Mouse (Mus musculus) retina, embryonic 14.5 days (tissue): ENCODE measurements around the gene Ano8.
A peak's percentile ranks its signal among the peaks of the same experiment; 100 is the strongest.

Source experiments
- DNase-seq: peaks from one replicate; pipeline ENCODE4 v3.0.0-alpha.2; 2015; ENCODE audit warnings: low spot score

The Ano8 gene

GRCm38 (mm10) chr8:71498816-71499690, 13.3 kb upstream of the Ano8 start:
- DNase-seq = no peak

DNA sequence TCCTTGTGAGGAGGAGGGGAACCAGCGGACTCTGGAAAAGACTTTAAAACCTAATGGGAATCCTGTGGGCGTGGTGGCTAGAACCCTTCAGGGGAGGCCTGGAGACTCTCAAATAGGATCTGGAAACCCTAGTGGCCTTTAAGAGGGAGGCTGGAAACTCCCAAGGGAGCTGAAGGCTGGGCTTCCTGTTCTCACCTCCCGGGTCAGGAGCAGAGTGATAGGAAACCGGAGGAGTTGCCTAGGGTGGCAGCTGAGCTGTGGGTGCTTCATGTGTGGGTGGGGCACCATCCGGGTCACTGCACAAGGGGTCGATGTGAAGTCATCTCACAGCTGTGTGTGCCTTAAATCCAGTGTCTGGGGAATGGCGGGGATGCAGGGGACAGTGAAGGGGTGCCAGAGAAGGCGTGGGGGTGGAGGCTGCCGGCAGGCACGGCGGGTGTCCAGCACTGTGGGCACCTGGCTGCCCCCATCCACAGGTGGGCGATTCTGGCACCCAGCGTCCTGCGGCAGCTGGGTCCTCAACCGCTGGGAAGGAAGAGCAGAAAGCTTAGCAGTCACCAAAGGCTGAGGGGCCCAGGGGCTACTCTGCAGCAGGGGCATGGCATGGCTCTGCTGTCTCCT, 12.2 kb upstream of the Ano8 start:
- DNase-seq = no peak

DNA sequence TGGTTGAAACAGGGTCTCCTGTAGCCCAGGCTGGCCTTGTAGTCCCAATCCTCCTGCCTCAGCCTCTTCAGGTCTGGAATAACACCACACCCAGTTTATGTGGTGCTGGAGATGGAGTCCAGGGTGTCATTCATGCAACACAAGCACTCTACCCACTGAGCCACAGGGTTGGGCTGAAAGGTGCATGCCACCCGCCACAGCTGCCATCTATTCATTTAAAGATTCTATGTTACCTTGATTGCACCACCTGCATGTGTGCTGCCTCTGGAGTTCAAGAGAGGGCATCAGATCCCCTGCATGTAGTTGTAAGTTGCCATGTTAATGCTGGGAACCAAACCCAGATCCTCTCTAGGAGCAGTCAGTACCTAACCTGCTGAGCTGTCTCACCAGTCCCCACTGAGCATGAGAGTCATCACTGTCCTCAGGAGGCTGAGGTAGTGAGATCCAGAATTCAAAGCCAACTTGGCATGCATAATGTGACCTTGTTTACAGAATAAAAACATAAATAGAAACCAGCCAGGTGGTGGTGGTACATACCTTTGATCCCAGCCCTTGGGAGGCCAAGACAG, 11.4 kb upstream of the Ano8 start:
- no peak for DNase-seq

GRCm38 (mm10) chr8:71496481-71496880, 10.7 kb upstream of the Ano8 start:
- no peak for DNase-seq

GRCm38 (mm10) chr8:71495811-71496210, 10.0 kb upstream of the Ano8 start:
- DNase-seq = no peak

DNA sequence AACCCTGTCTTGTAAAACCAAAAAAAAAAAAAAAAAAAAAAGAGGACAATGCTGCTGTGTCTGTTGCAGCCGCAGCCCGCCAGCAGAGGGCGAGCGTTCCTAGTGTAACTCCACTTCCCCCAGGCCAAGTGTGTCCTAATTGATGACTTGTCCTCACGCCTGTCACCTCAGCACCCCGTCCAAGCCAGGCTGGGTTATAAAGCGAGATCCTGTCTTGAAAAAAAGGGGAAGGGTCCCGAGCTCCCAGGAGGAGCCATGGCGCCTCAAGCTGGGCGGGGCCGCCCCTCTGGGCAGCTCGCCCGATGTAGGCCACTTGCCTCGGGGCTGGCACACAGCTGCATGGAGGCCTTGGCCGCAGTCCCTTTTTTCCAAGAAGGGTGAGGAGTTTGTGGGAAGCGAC, 9.3 kb upstream of the Ano8 start:
- peak; percentile 90 for DNase-seq

DNA sequence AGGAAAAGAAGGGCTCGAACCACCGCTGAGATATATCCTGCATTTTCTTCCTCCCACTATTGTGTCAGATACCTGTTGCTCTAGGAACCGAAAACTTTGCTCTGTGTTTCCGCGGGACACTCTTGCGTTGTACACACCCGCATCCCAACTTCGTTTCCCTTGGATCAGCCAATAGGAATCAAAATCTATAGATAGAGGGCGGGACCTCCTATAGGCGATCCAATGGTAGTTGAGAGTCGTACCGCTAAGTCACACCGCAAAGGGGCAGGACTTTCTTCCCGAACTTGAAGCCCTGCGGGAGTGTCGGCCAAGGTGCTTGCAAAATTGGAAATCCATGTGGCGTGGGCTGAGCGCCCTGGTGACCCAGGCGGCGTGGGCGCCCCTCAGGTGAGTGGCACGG, 2.7 kb upstream of the Ano8 start:
- peak; percentile 96 for DNase-seq

DNA sequence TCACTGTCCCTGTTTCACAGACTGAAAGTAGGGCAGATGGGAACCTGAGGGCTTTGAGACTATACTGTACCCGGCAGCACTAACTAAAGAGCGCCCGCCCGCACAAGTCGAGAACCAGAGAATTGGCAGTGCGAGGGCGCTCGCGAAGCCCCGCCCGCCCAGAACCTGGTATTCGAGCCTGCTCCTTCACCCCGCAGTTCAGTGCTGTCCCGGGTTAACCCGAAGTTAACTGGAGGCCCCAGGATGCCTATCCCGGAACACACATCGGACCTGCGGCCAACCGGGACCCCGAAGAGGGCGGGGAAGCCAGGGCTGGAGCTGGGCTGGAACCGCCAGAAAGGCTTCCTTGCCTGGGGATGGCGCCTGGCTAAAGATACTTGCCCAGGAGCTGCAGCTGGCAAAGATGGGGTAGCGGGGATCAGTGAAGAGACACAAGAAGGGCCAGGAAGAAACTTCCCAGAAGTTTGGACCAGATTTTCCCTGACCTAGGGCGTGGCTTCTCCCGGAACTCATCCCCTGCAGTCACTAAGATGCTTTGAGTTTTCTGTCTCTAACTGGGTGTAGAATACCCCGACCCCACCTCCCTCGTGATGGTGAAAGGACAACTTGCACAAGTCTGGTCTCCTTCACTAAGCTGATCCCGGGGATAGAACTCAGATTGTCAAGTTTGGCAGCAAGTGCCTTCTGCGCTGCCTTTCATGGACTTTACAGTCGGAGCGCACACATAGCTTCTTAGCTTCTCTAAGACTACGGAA, 2.1 kb upstream of the Ano8 start, which contains the start of gene Gtpbp3:
Gtpbp3 (plus strand) TSS at position 413 of the 755 bp plus-strand sequence.
- DNase-seq = peak; percentile 79

DNA sequence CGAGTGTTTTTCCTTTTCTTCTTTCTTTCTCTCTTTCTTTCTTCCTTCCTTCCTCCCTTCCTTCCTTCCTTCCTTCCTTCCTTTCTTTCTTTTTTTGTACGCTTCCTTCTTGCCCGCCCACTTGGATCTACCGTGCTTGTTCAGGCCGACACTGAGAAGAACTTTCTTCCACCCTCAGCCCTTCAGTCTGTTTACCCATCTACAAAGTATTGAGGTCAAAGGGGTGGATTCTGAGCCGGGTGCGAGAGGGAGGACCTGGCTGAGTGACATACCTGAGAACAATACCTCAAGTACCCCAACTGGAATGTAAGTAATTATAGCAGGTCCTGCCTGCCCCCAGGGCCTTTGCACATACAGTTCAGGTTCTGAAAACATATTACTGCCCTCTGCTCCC, 370 bp upstream of the Ano8 start:
- no peak for DNase-seq

DNA sequence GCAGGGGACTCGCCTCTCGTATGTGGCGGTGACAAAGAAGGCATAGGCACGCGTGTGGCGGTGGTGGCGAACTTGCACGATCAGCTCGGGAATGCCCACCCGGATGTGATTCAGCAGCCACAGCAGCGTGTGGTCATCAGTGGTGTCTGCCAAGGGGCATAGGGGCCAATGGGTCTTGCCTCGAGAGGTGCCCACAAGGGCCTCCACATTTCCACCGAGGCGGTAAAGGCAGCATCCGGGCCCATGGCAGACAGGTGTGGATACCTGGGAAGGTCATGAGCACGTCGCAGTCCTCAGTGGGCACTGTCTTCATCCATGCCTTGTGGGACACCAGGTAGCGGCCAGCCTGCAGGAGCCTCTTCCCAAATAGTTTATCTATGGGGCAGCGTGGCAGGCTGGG, 1.0 kb downstream of the Ano8 start:
- no peak for DNase-seq

- DNase-seq = no peak
These were observed 1.8 kb downstream of the Ano8 start for GRCm38 (mm10) chr8:71483932-71484331.

GRCm38 (mm10) chr8:71478943-71479342, 6.8 kb downstream of the Ano8 start:
- no peak for DNase-seq

DNA sequence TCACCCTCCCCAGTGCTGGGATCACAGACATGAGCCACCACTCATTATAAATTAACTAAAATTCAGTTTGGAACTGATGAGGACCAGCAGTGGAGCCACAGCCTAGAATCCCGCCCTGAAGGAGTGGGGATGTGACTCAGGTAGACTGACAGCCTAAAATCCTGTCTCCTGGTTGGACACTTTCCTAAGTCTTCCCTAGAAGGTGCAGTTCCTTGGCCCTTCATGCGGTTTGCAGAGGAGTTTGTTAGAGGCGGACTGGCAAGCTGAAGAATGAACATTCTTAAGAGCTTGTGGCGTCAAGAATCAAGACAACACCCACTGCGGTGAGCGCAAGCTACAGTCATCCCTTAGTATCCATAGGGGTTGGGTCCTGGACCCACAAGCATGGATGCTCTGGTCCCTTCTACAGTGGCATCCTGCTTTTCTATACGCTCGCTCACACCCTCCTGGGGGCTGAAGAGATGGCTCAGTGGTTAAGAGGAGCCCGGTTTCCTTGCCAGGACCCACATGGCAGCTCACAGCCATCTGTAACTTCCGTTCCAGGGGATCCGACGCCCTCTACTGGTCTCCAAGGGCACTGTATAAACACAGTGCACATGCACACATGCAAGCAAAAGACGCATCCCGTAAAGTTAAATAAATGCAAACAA, 8.4 kb downstream of the Ano8 start:
- peak; percentile 63 for DNase-seq

DNA sequence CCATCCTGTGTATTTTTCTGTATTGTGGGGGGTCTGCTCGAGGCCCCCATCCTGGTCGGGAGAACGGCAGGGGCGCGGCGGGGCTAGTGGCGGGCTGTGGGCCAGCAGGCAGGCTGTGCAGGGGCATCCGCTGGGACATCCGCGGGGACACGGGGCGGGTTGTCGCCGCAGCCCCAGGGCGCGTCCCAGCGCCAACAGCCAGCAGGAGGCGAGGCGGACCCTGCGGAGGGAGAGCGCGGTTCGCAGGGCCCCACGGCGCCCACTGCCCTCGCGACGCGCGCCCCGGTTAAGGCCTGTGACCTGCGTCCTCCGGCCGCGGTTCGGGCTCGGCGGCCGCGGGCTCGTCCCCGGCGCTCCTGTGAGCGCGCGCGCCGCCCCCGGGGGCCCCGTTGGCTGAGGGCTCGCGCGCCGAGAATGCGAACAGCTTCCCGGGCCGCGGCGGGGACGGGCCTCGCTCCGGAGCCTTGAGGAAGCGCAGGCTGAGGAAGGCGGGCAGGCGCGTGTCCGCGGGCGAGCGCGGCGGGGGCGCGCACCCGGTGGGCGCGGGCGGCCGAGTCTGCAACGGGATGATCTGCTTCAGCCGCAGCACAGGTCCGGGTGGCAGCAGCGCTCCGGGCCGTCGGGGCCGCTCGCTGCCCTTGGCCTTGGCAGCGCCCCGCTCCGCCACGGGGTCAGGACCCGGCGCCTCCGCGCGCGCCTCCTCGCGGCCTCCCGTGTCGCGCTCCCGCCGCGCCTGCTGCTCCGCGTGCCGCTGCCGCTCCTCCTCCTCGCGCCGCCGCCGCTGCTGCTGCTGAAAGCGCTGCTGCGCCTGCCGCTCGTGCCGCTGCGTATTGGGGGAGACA, 9.4 kb downstream of the Ano8 start:
- DNase-seq = peak; percentile 80

- DNase-seq = no peak
These were observed 10.1 kb downstream of the Ano8 start for GRCm38 (mm10) chr8:71475702-71476075.

DNA sequence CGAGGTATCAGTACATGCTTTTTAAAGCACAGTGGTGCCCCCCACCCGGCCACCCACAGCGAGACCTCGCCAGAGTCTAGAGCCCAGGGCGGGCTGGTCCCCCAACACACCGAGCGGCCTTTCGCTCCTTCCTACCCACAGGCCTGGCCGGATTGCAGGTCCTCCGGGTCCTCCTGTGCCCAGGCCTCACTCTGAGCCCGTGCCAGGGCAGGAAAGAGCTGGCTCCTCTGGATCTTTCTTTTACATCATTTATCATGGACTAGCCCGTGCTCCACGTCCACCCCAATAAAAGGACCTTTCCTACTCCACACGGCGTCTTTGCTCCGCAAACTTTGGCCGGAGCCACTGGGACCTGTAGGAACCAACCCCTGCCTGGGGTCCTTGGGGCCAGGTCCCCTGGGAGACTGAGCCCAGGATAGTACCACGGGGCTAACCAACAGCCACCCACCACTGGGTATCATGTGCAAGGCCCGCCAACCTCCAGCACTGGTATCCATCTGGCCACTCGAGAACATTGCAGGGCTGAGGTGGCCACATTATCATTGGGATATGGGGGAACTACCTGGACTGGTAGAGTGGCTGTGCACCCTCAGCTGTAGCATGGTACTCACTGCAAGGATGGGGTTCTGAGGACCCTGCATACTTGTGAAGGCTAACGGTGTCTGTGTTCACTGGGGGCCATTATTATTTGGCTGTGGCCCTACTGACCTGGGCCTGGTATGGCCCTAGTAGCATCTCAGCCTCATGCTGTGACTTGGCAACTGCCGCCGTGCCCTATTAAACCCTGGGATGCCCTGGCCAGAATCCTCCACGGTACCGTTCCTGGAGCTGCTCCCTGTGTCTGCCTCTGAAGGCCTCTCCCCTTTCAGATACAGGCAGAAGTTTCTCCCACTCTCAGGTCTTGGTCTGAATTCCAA, 10.7 kb downstream of the Ano8 start:
- DNase-seq = no peak

DNA sequence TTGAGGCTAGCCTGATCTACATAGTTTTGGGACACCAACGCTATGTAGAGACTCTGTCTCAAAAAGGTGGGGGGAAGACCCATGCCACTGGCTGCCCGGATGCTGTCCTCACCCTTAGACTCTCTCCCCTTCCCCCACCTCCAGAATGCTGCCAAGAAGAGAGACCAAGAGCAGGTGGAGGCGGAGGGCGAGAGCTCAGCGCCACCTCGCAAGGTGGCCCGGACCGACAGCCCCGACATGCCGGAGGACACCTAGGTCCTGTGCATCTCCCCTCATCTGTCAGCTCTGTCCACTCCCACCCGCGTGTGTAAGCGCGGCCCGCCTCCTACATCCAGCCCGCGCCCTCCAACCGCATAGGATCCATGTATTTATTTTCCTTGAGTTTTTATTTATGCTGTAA, 11.4 kb downstream of the Ano8 start:
- no peak for DNase-seq

DNA sequence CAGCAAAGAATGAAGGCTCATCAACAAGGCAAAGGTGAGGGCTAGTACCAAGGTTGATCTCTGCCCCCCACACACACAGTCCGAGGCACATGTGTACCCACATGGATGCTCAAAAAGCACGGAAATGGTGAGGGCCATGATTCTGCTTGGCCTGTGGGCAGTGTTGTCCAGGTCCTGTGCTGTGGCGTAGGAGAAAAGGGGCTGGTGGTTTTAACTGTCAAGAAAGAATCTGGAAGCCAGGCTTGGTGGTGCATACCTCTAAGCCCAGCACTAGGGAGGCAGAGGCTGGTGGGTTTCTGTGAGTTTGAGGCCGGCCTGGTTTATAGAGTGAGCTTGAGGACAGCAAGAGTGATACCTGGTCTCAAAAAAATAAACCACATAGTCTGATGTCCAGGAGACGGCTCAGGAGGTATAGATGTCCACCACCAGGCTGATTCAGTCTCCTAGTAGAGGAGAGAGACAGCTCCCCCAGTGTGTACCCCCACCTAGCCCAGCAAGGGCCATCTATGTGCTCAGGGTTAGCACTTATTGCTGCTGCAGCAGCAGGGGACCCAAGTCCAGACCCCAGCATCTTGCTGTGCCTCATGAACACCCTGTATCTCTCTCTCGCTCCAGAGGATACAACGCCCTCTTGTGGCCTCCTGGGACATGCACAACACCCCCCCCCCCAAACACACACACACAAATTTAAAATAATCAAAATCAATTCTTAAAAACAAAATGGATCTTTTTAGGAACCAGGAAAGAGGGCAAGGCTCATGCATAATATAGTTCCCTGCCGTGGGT, 13.0 kb downstream of the Ano8 start:
- DNase-seq = no peak

- no peak for DNase-seq
These were observed 13.9 kb downstream of the Ano8 start for GRCm38 (mm10) chr8:71471861-71472260.
